In genomic region chr4:35310396-35310977, GRCm38 (mm10) we compare ENCODE assay signal across 8 mouse cellular contexts.
DNase-seq lines count a peak whose midpoint lies in the region; ATAC-seq and TF ChIP-seq lines count a peak whose summit lies in the region.

No protein-coding gene starts in this region.

- H3K9ac ChIP-seq in forebrain, embryonic 12.5 days = no peak overlapping the region
- H3K9ac ChIP-seq in midbrain, embryonic 16.5 days (ENCODE audit: low read depth, low read length) = no peak overlapping the region

- H3K9me3 ChIP-seq in forebrain, embryonic 12.5 days = no peaks in the 10 kb centered on the region
- H3K9me3 ChIP-seq in midbrain, embryonic 16.5 days (replicated peaks; ENCODE audit: control insufficient read depth, low read length, poor library complexity, severe bottlenecking) = no peaks in the 10 kb centered on the region

- no peak overlapping the region for H3K4me3 ChIP-seq in gastrocnemius, adult 2 months
- H3K4me3 ChIP-seq in thymus, adult 2 months (ENCODE audit: control insufficient read depth, insufficient read depth, low read length) = no peak overlapping the region
- no peak overlapping the region for H3K4me3 ChIP-seq in forebrain, embryonic 12.5 days (replicated peaks)
- H3K4me3 ChIP-seq in midbrain, embryonic 16.5 days (ENCODE audit: low read depth, low read length) = no peak overlapping the region

- H3K36me3 ChIP-seq in thymus, adult 2 months (ENCODE audit: control insufficient read depth, insufficient read depth, low read length) = no peaks in the 10 kb centered on the region
- no peaks in the 10 kb centered on the region for H3K36me3 ChIP-seq in forebrain, embryonic 12.5 days (replicated peaks)
- H3K36me3 ChIP-seq in midbrain, embryonic 16.5 days (ENCODE audit: control insufficient read depth, insufficient read depth, low read length) = no peaks in the 10 kb centered on the region

- TF ChIP-seq POLR2A in thymus, adult 2 months (IDR thresholded peaks at IDR 0.05; ENCODE audit: control insufficient read depth, extremely low read depth, insufficient read depth, low read length, poor library complexity) = no peak

- intact Hi-C loops in gastrocnemius, adult 2 months (cut with DNase I) = no loop called here

- H3K27ac ChIP-seq in gastrocnemius, adult 2 months = no peak overlapping the region
- H3K27ac ChIP-seq in thymus, adult 2 months (ENCODE audit: control insufficient read depth, insufficient read depth, low read length) = no peak overlapping the region
- H3K27ac ChIP-seq in forebrain, embryonic 12.5 days = no peak overlapping the region
- H3K27ac ChIP-seq in midbrain, embryonic 16.5 days (ENCODE audit: low read length) = no peak overlapping the region

- no peak overlapping the region for H3K4me2 ChIP-seq in forebrain, embryonic 12.5 days
- no peak overlapping the region for H3K4me2 ChIP-seq in midbrain, embryonic 16.5 days (ENCODE audit: low read length)

- H3K27me3 ChIP-seq in thymus, adult 2 months (ENCODE audit: control insufficient read depth, insufficient read depth, low read length) = no peaks in the 10 kb centered on the region
- 0 out of 2 replicates have a peak, but pooled peaks cover 3% of the 10 kb centered on the region for H3K27me3 ChIP-seq in forebrain, embryonic 12.5 days
- H3K27me3 ChIP-seq in midbrain, embryonic 16.5 days (ENCODE audit: control insufficient read depth, insufficient read depth, low read depth, low read length) = no peaks in the 10 kb centered on the region

- TF ChIP-seq CTCF in gastrocnemius, adult 2 months (IDR thresholded peaks at IDR 0.05) = peak; percentile 50
- no peak for TF ChIP-seq CTCF in thymus, adult 2 months (IDR thresholded peaks at IDR 0.05; ENCODE audit: borderline replicate concordance, control insufficient read depth, extremely low read depth, insufficient read depth, low read length, poor library complexity)

- peak; percentile 60; the same call in 1 of the 2 replicates for ATAC-seq in forebrain, embryonic 12.5 days (ENCODE audit: low FRiP score)
- ATAC-seq in midbrain, embryonic 16.5 days = 0 out of 2 replicates have a peak, but pooled peaks have one; percentile 39

- 23% methylated on average over 5 of the region's 5 CpGs for WGBS in thymus, adult 2 months
- WGBS in forebrain, embryonic 12.5 days = 69% methylated on average over 5 of the region's 5 CpGs
- WGBS in midbrain, embryonic 16.5 days = 68% methylated on average over 5 of the region's 5 CpGs

- H3K4me1 ChIP-seq in thymus, adult 2 months (replicated peaks; ENCODE audit: control insufficient read depth, insufficient read depth, low read length) = no peaks in the 10 kb centered on the region
- H3K4me1 ChIP-seq in forebrain, embryonic 12.5 days = peaks cover 3% of the 10 kb centered on the region; the same call in 1 of the 2 replicates
- no peaks in the 10 kb centered on the region for H3K4me1 ChIP-seq in midbrain, embryonic 16.5 days (ENCODE audit: control insufficient read depth, insufficient read depth, low read length)

- no peak for DNase-seq in gastrocnemius, adult 2 months
- no peak for DNase-seq in gastrocnemius, postnatal 25 days
- peak; percentile 35 for DNase-seq in thymus, adult 2 months
- DNase-seq in thymus, adult 18-20 months = no peak
- DNase-seq in layer of hippocampus, postnatal 14 days (ENCODE audit: low spot score in 2 of 2) = peak; percentile 19 to 25
- no peak for DNase-seq in urinary bladder, adult 18-20 months (ENCODE audit: low spot score in 2 of 2)

Comparison
In these comparisons a context has a peak if more than half of its experiments do, and no peak if none do; other contexts are left out.
1. DNase-seq: peak in thymus, adult 2 months (single experiment) and layer of hippocampus, postnatal 14 days (2 of 2); none in gastrocnemius, adult 2 months (single experiment), gastrocnemius, postnatal 25 days (single experiment), thymus, adult 18-20 months (0 of 2) and urinary bladder, adult 18-20 months (0 of 2).